Mouse (Mus musculus) kidney, adult 11 months (tissue): ENCODE data around the gene Mmrn1.
"Not testable (repeated sequence)": the region's sequence is repeated elsewhere in the genome, so short reads cannot be mapped to it uniquely, and the experiment has no call there.

Experiments
- DNase-seq: peaks from one replicate; pipeline ENCODE4 v3.0.0; 2022

Gene Mmrn1

GRCm38 (mm10) chr6:60924676-60925075, at the start of gene Mmrn1:
TSS of gene Mmrn1 (plus strand) at chr6:60924976.
- not testable (repeated sequence) for DNase-seq

DNA sequence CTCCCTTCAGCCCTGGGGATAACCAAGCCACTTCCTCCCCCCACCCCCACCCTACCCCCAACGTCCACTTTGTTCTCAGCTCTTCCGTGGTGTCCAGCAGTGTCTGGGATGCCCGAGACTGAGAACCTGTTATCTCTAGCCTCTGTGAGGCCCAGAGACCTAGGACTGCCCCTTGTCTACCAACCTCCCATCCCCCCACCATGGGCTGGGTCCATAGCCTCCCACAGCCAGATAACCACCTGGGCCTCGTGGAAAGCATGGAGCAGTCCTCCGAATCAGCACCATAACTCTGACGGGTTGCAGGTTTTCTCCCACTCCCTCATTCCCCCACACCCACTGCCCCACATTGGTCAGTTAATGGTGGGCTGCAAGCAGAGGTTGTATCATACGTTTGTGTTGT, 44.4 kb upstream of the Mmrn1 start:
- DNase-seq = no peak

DNA sequence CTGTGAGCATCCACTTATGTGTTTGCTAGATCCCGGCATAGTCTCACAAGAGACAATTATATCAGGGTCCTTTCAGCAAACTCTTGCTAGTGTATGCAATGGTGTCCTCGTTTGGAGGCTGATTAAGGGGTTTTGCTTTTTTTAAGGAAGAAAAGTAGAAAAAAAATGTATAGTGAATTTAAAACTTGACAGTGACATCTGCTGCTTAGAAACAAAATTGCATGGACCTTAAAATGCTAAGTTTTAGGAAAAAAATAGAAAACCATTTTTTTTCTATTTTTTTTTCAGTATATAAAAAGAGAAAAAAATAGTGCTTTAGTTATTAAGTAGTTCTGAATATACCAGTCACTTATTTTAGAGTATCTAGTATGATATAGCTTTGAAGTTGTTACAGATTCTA, 43.2 kb upstream of the Mmrn1 start:
- DNase-seq = no peak

- DNase-seq = no peak
Measured at GRCm38 (mm10) chr6:60907272-60907671, 17.5 kb upstream of the Mmrn1 start.

DNA sequence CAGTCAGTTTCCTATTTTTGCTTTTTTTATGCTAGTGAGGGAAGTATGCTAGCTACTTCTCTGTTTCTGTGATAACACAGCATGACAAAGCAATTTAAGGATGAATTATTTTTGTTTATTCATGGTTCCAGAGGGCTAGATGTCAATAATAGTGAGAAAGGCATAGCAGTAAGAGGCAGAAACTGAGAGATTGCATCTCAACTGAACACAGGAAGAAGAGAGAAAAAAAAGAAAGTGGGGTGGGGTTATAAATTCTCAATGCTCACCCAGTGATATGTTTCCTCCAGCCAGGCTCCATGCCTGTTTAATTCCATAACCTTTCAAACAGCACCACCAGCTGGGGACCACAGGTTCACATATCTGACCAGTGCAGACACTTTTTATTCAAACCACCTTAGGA, 6.6 kb downstream of the Mmrn1 start:
- no peak for DNase-seq

GRCm38 (mm10) chr6:60934835-60935234, 10.1 kb downstream of the Mmrn1 start:
- DNase-seq = no peak

DNA sequence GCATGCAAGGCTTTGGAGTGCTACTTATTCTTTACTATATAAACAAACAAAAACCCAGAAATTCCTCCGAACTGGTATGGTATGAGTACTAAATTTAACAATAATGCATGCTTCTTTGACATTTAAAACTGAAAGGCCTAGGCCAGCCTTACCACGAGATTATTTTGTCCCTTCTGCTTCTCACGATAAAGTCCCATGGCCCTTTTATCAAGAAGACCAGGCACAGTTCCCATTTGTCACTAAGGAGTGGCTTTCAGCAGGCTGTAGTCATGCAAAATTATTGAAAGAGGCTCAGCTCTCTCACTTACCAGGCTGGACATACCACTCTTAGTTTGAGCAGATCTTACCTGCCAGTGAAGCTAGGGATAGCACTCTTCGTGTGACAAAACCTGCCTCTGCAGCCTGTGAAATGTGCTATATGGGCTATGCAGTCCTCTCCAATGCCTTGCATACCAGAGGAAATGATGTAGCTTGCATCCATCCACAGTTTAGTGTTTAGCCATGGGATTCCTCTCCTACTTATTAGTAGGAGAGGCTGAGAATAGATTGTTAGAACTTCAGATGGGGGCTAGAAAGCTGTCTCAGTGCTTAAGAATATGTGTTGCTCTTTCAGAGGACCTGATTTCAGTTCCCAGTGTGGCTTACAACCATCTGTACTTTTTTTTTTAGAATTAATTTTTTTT, 10.8 kb downstream of the Mmrn1 start:
- DNase-seq = no peak

GRCm38 (mm10) chr6:60944178-60944577, 19.4 kb downstream of the Mmrn1 start:
- no peak for DNase-seq

DNA sequence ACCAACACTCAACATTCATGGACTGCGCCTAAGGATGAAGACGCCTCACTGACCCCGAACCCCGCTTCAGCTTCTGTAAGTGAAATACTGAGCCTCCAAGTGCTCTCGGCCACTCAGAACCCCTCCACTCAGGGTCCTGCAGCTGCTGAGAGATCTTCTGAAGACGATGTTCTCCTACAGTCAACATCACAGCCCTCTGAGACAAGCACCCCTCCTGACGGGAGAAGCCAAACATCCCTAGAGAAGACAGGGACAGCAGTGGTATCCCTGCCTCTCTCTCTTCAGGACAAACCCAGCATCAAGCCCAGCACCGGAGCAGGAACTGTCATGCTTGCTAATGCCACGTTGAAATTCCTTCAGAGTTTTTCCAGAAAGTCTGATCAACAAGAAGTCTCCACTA, 19.8 kb downstream of the Mmrn1 start:
- DNase-seq = no peak

GRCm38 (mm10) chr6:60950415-60950814, 25.6 kb downstream of the Mmrn1 start:
- DNase-seq = no peak

GRCm38 (mm10) chr6:60961285-60961684, 36.5 kb downstream of the Mmrn1 start:
- DNase-seq = no peak

DNA sequence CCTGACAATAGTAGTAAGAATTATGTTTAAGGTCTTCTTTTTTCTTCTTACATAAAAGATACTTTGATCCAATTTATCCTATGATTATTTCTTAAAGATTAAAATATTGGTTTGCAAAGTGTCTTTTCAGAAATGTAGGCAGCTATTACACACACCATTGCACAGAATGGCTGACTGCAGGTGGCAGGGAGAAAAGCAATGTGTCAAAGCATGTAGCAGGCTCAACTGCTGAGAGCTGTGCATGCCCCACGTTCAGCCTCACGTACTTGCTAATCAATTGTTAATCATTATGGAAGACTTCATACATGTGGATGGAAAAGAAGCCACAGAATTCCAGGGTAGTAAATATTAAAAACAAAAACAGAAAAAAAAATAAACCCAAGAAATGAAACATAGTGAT, 37.1 kb downstream of the Mmrn1 start:
- DNase-seq = no peak

- no peak for DNase-seq
Measured at GRCm38 (mm10) chr6:60962668-60963067, 37.9 kb downstream of the Mmrn1 start.

DNA sequence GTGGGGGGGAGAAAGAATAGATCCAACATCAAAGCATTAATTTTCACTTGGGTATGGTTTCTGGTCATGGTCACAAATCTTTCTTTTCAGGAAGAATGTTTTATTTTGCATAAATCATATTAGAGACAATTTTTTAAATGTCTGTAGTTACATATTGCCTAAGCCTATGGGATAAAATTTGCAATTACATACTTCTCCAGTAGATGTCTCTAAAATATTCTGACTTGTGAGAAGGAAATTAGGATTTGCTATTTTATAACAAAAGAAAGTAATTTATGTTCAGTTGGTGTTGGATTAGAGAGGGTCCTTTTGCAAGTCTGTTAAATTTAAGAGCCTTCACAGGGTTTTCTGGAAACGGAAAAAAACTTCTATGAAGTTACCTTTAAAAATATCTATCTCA, 39.0 kb downstream of the Mmrn1 start:
- DNase-seq = no peak

DNA sequence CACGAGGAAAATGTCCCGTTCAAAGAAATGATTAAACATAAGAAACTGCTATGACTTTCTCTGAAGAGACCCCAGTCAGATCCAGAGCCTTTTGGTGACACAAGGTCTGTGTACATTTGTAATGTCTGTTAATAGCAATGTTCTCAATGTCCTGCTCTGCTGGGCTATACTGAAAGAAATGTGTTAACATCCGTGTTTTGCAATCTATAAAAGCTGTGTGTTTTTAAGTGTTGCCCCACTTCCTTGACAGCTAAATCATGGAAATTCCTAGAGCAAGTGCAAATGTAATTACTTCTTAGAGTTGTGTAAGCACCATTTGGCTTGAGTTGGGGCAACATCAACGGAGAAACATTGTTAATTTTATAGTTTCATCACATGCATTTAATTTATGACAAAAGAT, 42.2 kb downstream of the Mmrn1 start:
- no peak for DNase-seq

- no peak for DNase-seq
Measured at GRCm38 (mm10) chr6:60969407-60969806, 44.6 kb downstream of the Mmrn1 start.

- DNase-seq = no peak
Measured at GRCm38 (mm10) chr6:60970811-60971210, 46.0 kb downstream of the Mmrn1 start.

DNA sequence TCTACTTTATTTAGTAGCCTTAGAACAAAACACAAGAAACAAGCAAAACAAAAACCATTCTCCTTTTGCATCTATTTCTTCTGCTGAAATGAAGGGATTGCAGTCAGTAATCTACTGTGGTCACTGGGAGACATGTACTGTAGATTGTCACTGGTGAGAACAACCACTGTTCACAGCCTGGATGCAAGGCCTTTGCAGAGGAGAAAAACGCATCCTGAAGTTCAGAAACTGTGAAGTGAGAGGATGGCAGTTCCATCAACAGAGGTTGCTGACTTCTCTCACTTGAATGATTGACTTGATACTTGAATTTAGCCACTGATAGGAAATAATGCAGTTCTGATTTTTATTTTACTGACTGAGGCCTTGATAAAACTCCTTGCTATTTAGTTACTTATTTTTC, 53.8 kb downstream of the Mmrn1 start:
- DNase-seq = no peak

DNA sequence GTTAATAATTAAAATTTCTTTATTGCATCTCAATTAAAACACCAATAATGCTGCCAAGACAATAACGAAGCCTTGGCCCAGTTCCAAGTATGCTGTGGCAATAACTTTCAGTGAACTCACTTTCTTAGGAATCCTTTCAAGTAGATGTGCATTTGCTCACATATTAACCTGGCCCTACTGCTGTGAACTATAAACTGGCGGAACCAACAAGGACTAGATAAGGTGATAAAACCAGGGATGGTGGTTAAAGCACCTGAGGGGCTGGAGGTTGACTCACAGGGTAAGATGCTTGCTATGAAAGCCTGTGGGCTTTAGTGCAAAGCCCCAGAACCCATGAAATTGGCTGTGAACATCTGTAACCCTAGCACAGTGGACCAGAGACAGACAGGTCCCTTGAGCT, 54.3 kb downstream of the Mmrn1 start:
- no peak for DNase-seq

DNA sequence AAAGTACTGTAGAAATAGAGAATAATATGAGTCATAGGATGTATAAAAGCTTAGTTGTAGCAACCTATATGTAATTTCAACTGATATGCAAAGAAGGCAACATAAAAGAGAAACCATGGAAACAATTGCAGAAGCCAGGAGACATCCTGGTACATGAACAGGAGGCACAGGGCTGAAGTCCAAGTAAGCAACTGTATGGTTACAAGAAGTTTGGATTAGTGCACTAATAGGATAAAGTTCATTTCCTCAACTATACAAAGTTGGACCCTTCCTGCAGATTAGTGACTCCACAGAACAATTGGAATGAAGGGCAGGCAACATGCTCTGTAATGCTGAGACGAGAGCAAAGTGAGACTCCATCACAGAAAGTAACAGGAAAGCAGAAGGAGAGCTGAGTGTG, 59.6 kb downstream of the Mmrn1 start:
- no peak for DNase-seq

- DNase-seq = no peak
Measured at GRCm38 (mm10) chr6:60985919-60986318, 61.1 kb downstream of the Mmrn1 start.

DNA sequence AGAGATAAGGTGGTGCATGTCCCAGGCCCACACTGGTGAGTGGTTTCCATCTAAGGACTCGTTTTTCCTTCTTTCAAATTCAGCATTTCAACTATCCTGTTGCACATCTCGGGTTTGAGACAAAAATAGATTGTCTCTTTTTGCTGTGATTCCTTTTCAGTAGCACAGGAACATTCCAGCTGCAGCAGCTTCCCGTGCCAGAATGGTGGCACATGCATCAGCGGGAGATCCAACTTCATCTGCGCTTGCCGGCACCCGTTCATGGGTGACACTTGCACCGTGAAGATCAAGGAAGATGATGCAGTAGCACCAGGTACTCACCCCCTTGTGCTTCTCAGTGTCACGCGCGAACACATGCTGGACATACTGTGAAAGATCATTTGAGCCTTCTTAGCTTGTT, 62.1 kb downstream of the Mmrn1 start:
- no peak for DNase-seq

DNA sequence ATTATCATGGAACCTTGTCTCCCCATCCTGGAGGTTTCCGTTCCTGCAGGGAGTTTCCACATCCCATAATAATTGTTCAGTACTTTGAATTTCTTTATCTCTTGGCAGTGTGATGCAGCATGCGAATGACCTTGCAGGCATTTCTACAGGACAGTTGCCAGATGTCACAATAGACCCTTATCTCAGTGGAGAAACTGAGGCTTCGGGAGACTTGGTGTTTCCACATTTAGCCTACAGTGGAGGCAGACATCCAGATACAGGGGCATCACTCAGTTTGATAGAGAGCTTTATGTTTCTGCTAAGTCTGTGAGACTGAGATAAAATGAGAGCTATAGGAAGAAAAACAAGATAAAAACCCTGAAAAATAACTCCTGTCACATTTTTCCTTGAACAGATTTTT, 63.0 kb downstream of the Mmrn1 start:
- no peak for DNase-seq

GRCm38 (mm10) chr6:60992366-60992765, 67.6 kb downstream of the Mmrn1 start:
- DNase-seq = no peak

- DNase-seq = no peak
Measured at GRCm38 (mm10) chr6:60993386-60994108, 68.8 kb downstream of the Mmrn1 start.
